Mouse (Mus musculus): ENCODE data around the gene Zcchc14.

- TF ChIP-seq GATA1 (IDR thresholded peaks at IDR 0.05; ENCODE audit: borderline replicate concordance, low read length) (no peak), CTCF (IDR thresholded peaks at IDR 0.05; ENCODE audit: low read depth, low read length) (no peak), TAL1 (conservative IDR thresholded peaks at IDR 0.05; ENCODE audit: low read depth, low read length) (no peak), GATA2 (IDR thresholded peaks at IDR 0.05; ENCODE audit: borderline replicate concordance, low read depth, low read length) (no peak), POLR2AphosphoS5 (IDR thresholded peaks at IDR 0.05; ENCODE audit: insufficient replicate concordance, low read depth, low read length) (no peak)
Observed at GRCm38 (mm10) chr8:121577751-121578675, 74.7 kb downstream of the Zcchc14 start.

All from G1E (cell line).